Mouse (Mus musculus) kidney, adult 9 months (tissue): Measurements from ENCODE around the gene Slc27a4.

Experiments used
- DNase-seq: peaks from one replicate; pipeline ENCODE4 v3.0.0; 2022

The Slc27a4 gene

GRCm38 (mm10) chr2:29857341-29857740 lies 54.9 kb downstream of the Slc27a4 start:
- DNase-seq: no peak

GRCm38 (mm10) chr2:29857967-29858366 lies 55.5 kb downstream of the Slc27a4 start:
- no peak for DNase-seq

- peak; percentile 52 for DNase-seq
Observed at GRCm38 (mm10) chr2:29858748-29859473, 56.5 kb downstream of the Slc27a4 start.

- DNase-seq: no peak
Observed at GRCm38 (mm10) chr2:29865125-29865524, 62.7 kb downstream of the Slc27a4 start.
